27 mouse cellular contexts compared by ENCODE assay signal in genomic region chr3:53195666-53196107, GRCm38 (mm10).
A peak's percentile ranks its signal among the peaks of the same experiment; 100 is the strongest.
DNase-seq lines count a peak whose midpoint lies in the region; ATAC-seq and TF ChIP-seq lines count a peak whose summit lies in the region.
"Had no signal": no experiment of that assay in that cellular context is flagged by ENCODE, and none has a peak within 500 bp of the region (broad histone marks: within the 10 kb centered on the region; RNA-seq: fewer than 3 reads in every experiment).

No protein-coding gene starts in this region.

- H3K4me2 ChIP-seq in forebrain, embryonic 14.5 days (ENCODE audit: low read length) = no peak overlapping the region
- no peak overlapping the region for H3K4me2 ChIP-seq in forebrain, embryonic 12.5 days
- H3K4me2 ChIP-seq in midbrain, embryonic 13.5 days (replicated peaks) = no peak overlapping the region
- H3K4me2 ChIP-seq in midbrain, embryonic 11.5 days = no peak overlapping the region
- H3K4me2 ChIP-seq: embryonic facial prominence, embryonic 15.5 days; heart, embryonic 11.5 days; hindbrain, embryonic 12.5 days; liver, embryonic 11.5 days had no signal

- TF ChIP-seq CTCF in embryonic fibroblast, embryonic 13.5 days (IDR thresholded peaks at IDR 0.05; ENCODE audit: borderline replicate concordance, insufficient read depth, low read length) = no peak

- DNase-seq in forebrain, embryonic 14.5 days (ENCODE audit: low spot score) = peak; percentile 72
- no peak for DNase-seq in midbrain, embryonic 11.5 days (ENCODE audit: low spot score, missing footprints)
- peak; percentile 43 for DNase-seq in 3T3-L1 (ENCODE audit: low read depth, low spot score)
- DNase-seq in ovary, postnatal 14 days (ENCODE audit: low spot score) = no peak
- DNase-seq in retina, postnatal 1 day = no peak
- DNase-seq: adrenal gland, postnatal 25 days; cerebellum, adult 18-20 months; cerebellum, postnatal 10 days; gastrocnemius, adult 2 months; gastrocnemius, postnatal 36 days; heart, adult 18-20 months; heart, postnatal 36 days; kidney, adult 9 months; kidney, postnatal 10 days; layer of hippocampus, adult 9-11 months; liver, postnatal 0 days; lung, postnatal 36 days; right cerebral cortex, postnatal 14 days had no signal

- no peak for TF ChIP-seq POLR2A in embryonic fibroblast, embryonic 13.5 days (IDR thresholded peaks at IDR 0.05; ENCODE audit: low read depth, low read length)

- H3K36me3 ChIP-seq in forebrain, embryonic 14.5 days (ENCODE audit: control insufficient read depth, insufficient read depth, low read length) = no peaks in the 10 kb centered on the region
- no peaks in the 10 kb centered on the region for H3K36me3 ChIP-seq in forebrain, embryonic 12.5 days (replicated peaks)
- H3K36me3 ChIP-seq in midbrain, embryonic 13.5 days = no peaks in the 10 kb centered on the region
- no peaks in the 10 kb centered on the region for H3K36me3 ChIP-seq in midbrain, embryonic 11.5 days (ENCODE audit: control insufficient read depth, insufficient read depth, low read length)
- H3K36me3 ChIP-seq: embryonic facial prominence, embryonic 15.5 days; hindbrain, embryonic 12.5 days had no signal

- no peaks in the 10 kb centered on the region for H3K27me3 ChIP-seq in forebrain, embryonic 14.5 days (replicated peaks; ENCODE audit: control insufficient read depth, insufficient read depth, low read length)
- H3K27me3 ChIP-seq in forebrain, embryonic 12.5 days = no peaks in the 10 kb centered on the region
- H3K27me3 ChIP-seq in midbrain, embryonic 13.5 days = no peaks in the 10 kb centered on the region
- no peaks in the 10 kb centered on the region for H3K27me3 ChIP-seq in midbrain, embryonic 11.5 days (ENCODE audit: control insufficient read depth, insufficient read depth, low read length)
- H3K27me3 ChIP-seq: embryonic facial prominence, embryonic 15.5 days; hindbrain, embryonic 12.5 days had no signal

- no peak overlapping the region for H3K9ac ChIP-seq in forebrain, embryonic 14.5 days (ENCODE audit: low read length)
- no peak overlapping the region for H3K9ac ChIP-seq in forebrain, embryonic 12.5 days
- H3K9ac ChIP-seq in midbrain, embryonic 13.5 days (replicated peaks) = no peak overlapping the region
- H3K9ac ChIP-seq in midbrain, embryonic 11.5 days (ENCODE audit: low read length) = no peak overlapping the region
- H3K9ac ChIP-seq: embryonic facial prominence, embryonic 15.5 days; hindbrain, embryonic 12.5 days; liver, postnatal 0 days had no signal

- 48% methylated on average over 8 of the region's 8 CpGs for WGBS in forebrain, embryonic 14.5 days
- WGBS in forebrain, embryonic 12.5 days = 78% methylated on average over 8 of the region's 8 CpGs
- 49% methylated on average over 8 of the region's 8 CpGs for WGBS in midbrain, embryonic 13.5 days
- WGBS in midbrain, embryonic 11.5 days = 78% methylated on average over 8 of the region's 8 CpGs

- no peaks in the 10 kb centered on the region; the same call in 1 of the 2 replicates for H3K4me1 ChIP-seq in forebrain, embryonic 14.5 days (ENCODE audit: control insufficient read depth, insufficient read depth, low read length)
- peaks cover 4% of the 10 kb centered on the region; the same call in 1 of the 2 replicates for H3K4me1 ChIP-seq in forebrain, embryonic 12.5 days
- H3K4me1 ChIP-seq in midbrain, embryonic 13.5 days (replicated peaks) = peaks cover 6% of the 10 kb centered on the region
- H3K4me1 ChIP-seq in midbrain, embryonic 11.5 days (ENCODE audit: control insufficient read depth, insufficient read depth, low read length) = no peaks in the 10 kb centered on the region
- H3K4me1 ChIP-seq in embryonic fibroblast, embryonic 13.5 days (ENCODE audit: control insufficient read depth, insufficient read depth, low read length) = peaks cover 10% of the 10 kb centered on the region

- H3K27ac ChIP-seq in forebrain, embryonic 14.5 days (ENCODE audit: low read depth, low read length) = no peak overlapping the region; the same call in 1 of the 2 replicates
- H3K27ac ChIP-seq in forebrain, embryonic 12.5 days = no peak overlapping the region
- no peak overlapping the region for H3K27ac ChIP-seq in midbrain, embryonic 13.5 days
- no peak overlapping the region for H3K27ac ChIP-seq in midbrain, embryonic 11.5 days (ENCODE audit: low read depth, low read length)
- H3K27ac ChIP-seq in embryonic fibroblast, embryonic 13.5 days (ENCODE audit: insufficient read depth, low read length) = peak overlapping the region; percentile 47; the same call in 1 of the 2 replicates
- H3K27ac ChIP-seq: embryonic facial prominence, embryonic 15.5 days; gastrocnemius, adult 2 months; hindbrain, embryonic 12.5 days had no signal

- no peak overlapping the region for H3K4me3 ChIP-seq in forebrain, embryonic 14.5 days (ENCODE audit: low read depth, low read length)
- no peak overlapping the region for H3K4me3 ChIP-seq in forebrain, embryonic 12.5 days (replicated peaks)
- H3K4me3 ChIP-seq in midbrain, embryonic 13.5 days (replicated peaks) = no peak overlapping the region
- H3K4me3 ChIP-seq in midbrain, embryonic 11.5 days (ENCODE audit: low read depth, low read length) = no peak overlapping the region
- no peak overlapping the region for H3K4me3 ChIP-seq in embryonic fibroblast, embryonic 13.5 days (ENCODE audit: insufficient read depth, low read length)
- H3K4me3 ChIP-seq: embryonic facial prominence, embryonic 15.5 days; gastrocnemius, adult 2 months; hindbrain, embryonic 12.5 days had no signal

- peak; percentile 80; the same call in 1 of the 2 replicates for ATAC-seq in forebrain, embryonic 14.5 days
- ATAC-seq in forebrain, embryonic 12.5 days (ENCODE audit: low FRiP score) = no peak
- ATAC-seq in midbrain, embryonic 13.5 days = peak; percentile 60; the same call in 1 of the 2 replicates
- ATAC-seq in midbrain, embryonic 11.5 days (ENCODE audit: low FRiP score) = no peak
- ATAC-seq: CD4-positive, CD25-positive, alpha-beta regulatory T cell, adult 4 months; intestine, postnatal 0 days; liver, postnatal 0 days had no signal

- H3K9me3 ChIP-seq in forebrain, embryonic 14.5 days (replicated peaks; ENCODE audit: control insufficient read depth, low read length) = no peaks in the 10 kb centered on the region
- no peaks in the 10 kb centered on the region for H3K9me3 ChIP-seq in forebrain, embryonic 12.5 days
- H3K9me3 ChIP-seq in midbrain, embryonic 13.5 days = no peaks in the 10 kb centered on the region
- H3K9me3 ChIP-seq in midbrain, embryonic 11.5 days (ENCODE audit: control insufficient read depth, low read length) = no peaks in the 10 kb centered on the region
- H3K9me3 ChIP-seq: embryonic facial prominence, embryonic 15.5 days; hindbrain, embryonic 12.5 days had no signal

Comparison
In these comparisons a context has a peak if more than half of its experiments do, and no peak if none do; other contexts are left out.
1. ATAC-seq: peak in forebrain, embryonic 14.5 days (single experiment) and midbrain, embryonic 13.5 days (single experiment); none in forebrain, embryonic 12.5 days (single experiment) and midbrain, embryonic 11.5 days (single experiment).
2. DNase-seq: peak in forebrain, embryonic 14.5 days (single experiment) and 3T3-L1 (single experiment); none in midbrain, embryonic 11.5 days (single experiment), ovary, postnatal 14 days (single experiment) and retina, postnatal 1 day (single experiment).